Mouse (Mus musculus) neutrophil, adult 5-6 weeks (primary cell): Measurements from ENCODE around the gene Ptpn1. TPM values are rescaled to one million over a fixed set of nuclear protein-coding genes. Genes with fewer than 3 reads are reported as not detected.

Source experiments
- ATAC-seq: fragments of 151-379, 151-347 bp; 2 replicates; pipeline ENCODE4 v1.8.0; 2017; ENCODE audit warnings: mild to moderate bottlenecking, moderate TSS enrichment; ENCODE audit not compliant: insufficient number of reproducible peaks, poor library complexity, low FRiP score, severe bottlenecking; ENCODE audit errors: extremely low read depth
- total RNA-seq: library from RNA; stranded (forward); fragments of 200-1000 nt; gene quantifications from 2 replicates; pipeline ENCODE4 v1.2.3, GENCODE M21; 2017

Ptpn1 gene
- total RNA-seq, 1 experiment from 2014 or later = 218 TPM

DNA sequence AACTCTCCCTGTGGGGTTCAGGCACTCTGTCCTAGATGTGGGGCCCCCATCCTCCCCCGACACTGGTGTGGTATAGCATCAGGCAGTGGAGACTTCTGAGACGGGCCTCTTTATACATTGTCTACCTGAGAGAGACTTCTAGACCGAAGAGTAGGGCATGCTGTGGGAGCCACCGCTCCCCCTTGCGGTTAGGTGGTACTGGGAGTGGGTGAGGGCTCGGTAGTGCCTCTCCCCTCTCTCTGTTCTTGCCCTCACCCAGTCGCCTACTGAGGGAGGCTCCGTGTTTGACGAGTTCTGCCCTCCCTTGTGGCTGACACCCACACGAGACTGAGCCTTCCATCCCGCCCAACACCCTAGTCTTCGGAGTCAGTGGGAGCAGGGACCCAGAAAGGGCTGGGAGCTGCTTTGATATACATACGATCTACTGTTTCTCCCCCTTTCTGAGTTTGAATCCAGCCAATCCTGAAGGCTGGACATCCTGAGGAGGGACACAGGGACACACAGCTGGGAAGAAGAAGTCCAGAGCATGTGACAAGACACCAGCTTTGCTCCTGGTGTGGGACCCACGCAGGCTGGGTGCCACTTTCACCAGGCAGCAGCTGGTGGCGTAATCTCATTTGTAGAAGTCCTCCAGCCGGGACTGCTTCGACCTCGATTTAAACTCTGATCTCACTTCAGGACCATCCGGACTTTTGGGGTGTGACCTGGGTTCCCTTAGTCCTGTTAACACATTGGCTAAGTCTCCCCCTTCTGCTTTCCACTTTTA is 64.2 kb downstream of the Ptpn1 start:
- ATAC-seq = no peak

GRCm38 (mm10) chr2:167996672-167997215 is 64.9 kb downstream of the Ptpn1 start:
- ATAC-seq = no peak

- ATAC-seq = peak; percentile 43; the same call in 1 of the 2 replicates
Observed at GRCm38 (mm10) chr2:167997562-167997961, 65.7 kb downstream of the Ptpn1 start.

DNA sequence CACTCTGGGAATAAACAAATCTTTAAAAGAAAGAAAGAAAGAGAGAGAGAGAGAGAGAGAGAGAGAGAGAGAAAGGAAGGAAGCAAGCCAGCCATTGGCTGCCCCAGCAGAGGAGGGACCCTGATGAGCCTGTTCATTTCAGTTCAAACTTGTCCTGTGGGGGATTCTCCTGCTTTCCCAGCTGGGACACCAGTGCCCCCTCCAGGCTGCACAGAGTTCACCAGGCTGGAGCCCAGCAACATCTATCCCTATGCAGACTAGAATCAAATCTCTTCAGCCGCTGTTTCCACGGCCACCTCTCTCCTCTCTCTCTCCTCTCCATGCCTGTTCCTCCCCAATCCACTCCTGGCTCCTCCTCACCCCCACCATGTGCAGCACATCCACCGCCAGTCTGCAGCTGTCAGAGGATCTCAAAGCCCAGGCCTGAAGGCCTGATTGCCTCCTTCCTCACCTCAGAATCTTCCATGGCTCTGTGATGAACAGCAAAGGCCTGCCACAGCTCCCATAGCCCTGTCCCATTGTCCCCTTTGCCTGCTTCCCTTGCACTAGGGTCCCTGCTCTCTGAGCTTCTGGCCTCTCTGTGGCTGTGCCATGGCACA is 67.4 kb downstream of the Ptpn1 start:
- ATAC-seq = no peak

- no peak for ATAC-seq
Observed at GRCm38 (mm10) chr2:168002188-168002587, 70.3 kb downstream of the Ptpn1 start.

- ATAC-seq = no peak
Observed at GRCm38 (mm10) chr2:168002884-168003283, 71.0 kb downstream of the Ptpn1 start.

- no peak for ATAC-seq
Observed at GRCm38 (mm10) chr2:168003431-168003830, 71.6 kb downstream of the Ptpn1 start.

DNA sequence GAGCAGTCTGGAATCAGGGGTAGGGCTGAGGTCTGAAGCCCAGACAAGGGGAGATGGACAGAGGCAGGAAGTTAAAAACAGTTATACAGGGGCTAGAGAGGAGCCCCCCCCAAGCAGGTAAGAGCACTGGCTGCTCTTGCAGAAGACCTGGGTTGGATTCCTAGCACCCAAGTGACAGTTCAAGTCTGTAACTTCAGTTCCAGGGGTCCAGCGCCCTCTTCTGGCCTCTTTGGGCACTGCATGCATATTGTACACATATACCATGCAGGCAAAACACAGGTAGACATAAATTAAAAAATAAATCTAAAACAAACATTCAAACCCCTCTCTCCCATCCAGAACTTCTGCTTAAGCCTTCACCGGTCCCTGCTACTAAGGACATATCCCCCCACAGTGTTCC is 72.5 kb downstream of the Ptpn1 start:
- no peak for ATAC-seq

GRCm38 (mm10) chr2:168005005-168005404 is 73.1 kb downstream of the Ptpn1 start:
- ATAC-seq = no peak

DNA sequence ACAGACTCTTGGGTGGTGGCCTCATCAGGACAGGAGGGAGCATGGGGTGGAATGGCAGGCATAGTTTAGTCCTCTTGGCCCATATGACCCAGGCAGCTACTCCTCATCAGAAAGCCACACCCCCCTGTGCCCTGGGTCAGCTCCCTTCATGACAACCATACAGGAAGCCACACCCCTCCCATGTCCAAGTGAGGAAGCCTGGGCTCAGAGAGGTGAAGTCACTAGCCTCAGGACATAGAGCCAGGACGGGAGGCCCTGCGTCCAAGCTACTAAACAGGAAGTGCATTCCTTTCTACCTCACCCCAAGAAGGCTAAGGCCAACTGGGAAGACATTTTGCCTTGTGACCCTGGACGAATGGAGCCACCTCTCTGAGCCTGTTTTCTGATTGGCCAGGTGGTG is 73.8 kb downstream of the Ptpn1 start:
- no peak for ATAC-seq

- no peak for ATAC-seq
Observed at GRCm38 (mm10) chr2:168006489-168006888, 74.6 kb downstream of the Ptpn1 start.

DNA sequence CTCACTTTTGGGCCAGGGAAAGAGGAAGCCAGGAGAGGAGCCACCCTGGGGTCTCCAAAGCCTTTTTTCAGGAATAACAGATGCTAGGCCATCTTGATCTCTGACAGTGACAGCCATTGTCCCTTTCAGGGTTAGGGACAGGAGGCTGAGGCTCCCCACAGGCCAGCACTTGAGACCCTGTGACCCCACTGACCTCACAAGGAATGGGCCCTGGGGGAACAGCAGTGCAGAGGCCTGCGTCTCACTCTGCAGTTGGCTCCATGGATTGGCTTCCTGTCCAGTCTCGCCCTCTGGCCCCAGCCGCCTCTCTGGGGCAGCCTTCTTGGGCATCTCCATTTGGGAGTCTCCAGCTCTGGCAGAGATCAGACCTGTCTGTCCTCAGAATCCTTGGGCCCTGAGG is 76.3 kb downstream of the Ptpn1 start:
- no peak for ATAC-seq

GRCm38 (mm10) chr2:168009936-168010668 is 78.2 kb downstream of the Ptpn1 start, which contains the start of gene Ripor3:
Ripor3 (minus strand) TSS chr2:168010618.
- ATAC-seq = peak; percentile 44; the same call in 1 of the 2 replicates

DNA sequence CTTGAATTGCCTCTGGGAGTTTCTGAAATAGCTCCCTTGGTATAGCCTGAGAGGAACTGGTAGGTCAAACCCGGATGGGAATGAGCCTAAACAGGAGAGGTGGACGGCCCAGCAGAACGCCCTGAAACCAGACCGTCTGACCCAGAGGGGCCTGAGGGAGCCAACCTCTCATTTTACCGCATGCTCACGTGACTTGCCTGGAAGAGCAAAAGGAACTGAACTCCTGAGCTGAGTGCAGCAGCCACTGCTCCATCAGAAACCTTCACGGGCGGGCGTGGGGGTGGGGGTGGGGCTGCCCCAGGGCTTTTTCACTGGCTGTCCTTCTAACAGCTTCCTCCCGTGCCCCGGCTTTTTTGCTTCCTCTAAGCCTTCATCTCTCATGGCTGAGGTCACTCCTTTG is 79.0 kb downstream of the Ptpn1 start:
- ATAC-seq = no peak

GRCm38 (mm10) chr2:168016951-168017391 is 85.1 kb downstream of the Ptpn1 start:
- peak; percentile 42; the same call in 1 of the 2 replicates for ATAC-seq

GRCm38 (mm10) chr2:168019201-168019715 is 87.4 kb downstream of the Ptpn1 start:
- ATAC-seq = no peak

DNA sequence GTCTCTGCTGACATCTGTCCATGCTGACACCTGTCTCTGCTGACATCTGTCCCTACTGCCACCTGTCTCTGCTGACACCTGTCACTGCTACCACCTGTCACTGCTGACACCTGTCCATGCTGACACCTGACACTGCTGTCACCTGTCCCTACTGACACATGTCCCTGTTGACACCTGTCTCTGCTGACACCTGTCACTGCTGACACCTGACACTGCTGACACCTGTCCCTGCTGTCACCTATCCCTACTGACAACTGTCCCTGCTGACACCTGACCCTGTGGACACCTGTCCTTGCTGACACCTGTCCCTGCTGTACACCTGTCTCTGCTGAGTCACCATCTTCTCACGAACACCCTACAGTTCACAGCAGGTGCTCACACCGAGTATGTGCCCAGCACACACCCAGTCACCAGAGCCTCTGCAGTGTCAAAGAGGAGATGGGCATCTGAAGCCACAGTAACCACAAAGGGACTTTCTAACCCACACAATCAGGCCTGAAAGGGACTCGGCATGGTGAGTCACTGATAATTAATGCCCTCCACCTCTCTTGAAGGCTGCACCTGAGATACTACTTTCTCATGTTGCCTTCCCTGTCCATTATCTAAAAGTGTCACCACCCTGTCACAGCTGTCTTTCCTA is 92.0 kb downstream of the Ptpn1 start:
- no peak for ATAC-seq

DNA sequence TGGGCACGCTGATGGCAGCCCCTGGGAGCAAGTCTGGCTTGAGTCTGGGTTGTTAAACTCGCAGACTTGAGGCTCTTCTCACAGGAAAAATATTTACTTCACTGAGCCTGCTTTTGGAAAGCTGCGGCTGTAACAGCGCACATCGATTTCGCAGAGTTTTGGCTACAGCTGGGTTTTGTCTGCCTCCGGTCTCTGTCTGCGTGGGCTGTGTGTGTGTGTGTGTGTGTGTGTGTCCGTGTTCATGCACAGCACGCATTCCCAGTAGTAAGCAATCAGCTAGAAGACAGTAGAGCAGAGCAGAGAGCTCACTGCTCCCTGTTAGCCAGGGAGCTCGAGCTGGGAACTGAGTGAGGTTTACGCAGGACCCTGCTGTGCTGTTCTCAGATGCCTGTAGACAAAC is 93.3 kb downstream of the Ptpn1 start:
- ATAC-seq = no peak

GRCm38 (mm10) chr2:168025882-168026281 is 94.0 kb downstream of the Ptpn1 start:
- no peak for ATAC-seq
